Mouse (Mus musculus) MEL (cell line): ENCODE results near the gene Th. TPM values are rescaled to one million over a fixed set of nuclear protein-coding genes. Genes with fewer than 3 reads are reported as not detected.
A peak's percentile ranks its signal among the peaks of the same experiment; 100 is the strongest.

Experiments used
- DNase-seq: peaks from one replicate; pipeline ENCODE4 v3.0.0; 2011; ENCODE audit warnings: low read depth, low spot score
- H3K27ac ChIP-seq: 2 replicates; pipeline ENCODE4 v1.5.1; 2012; ENCODE audit warnings: low read depth, mild to moderate bottlenecking, control low read depth, low read length, moderate library complexity; ENCODE audit not compliant: control insufficient read depth
- H3K27me3 ChIP-seq, 2 experiments: fragments of 150-350 bp in 1 of 2; sonication (generic) in 1 of 2; 2 replicates each; pipeline ENCODE4 v1.6.1; 2012; ENCODE audit warnings: low read length in 2 of 2, mild to moderate bottlenecking in 2 of 2, improper control_type of control experiment in 1 of 2, moderate library complexity in 1 of 2; ENCODE audit not compliant: insufficient read depth in 2 of 2, control insufficient read depth in 1 of 2
- H3K36me3 ChIP-seq, 2 experiments: 2 replicates each; pipeline ENCODE4 v1.6.1; 2012 to 2014; ENCODE audit warnings: low read length in 2 of 2, improper control_type of control experiment in 1 of 2, inconsistent platforms in 1 of 2, mild to moderate bottlenecking in 1 of 2; ENCODE audit not compliant: insufficient read depth in 2 of 2, control insufficient read depth in 1 of 2
- H3K4me1 ChIP-seq, 2 experiments: fragments of 150-350 bp in 1 of 2; sonication (generic) in 1 of 2; 2 replicates each; pipeline ENCODE4 v1.6.1; 2012; ENCODE audit warnings: low read length in 2 of 2, improper control_type of control experiment in 1 of 2, mild to moderate bottlenecking in 1 of 2; ENCODE audit not compliant: insufficient read depth in 2 of 2, control insufficient read depth in 1 of 2
- H3K4me3 ChIP-seq, 2 experiments: fragments of 150-350 bp in 1 of 2; sonication (generic) in 1 of 2; 2 replicates each; pipeline ENCODE4 v1.5.1; 2012; ENCODE audit warnings: low read depth in 2 of 2, low read length in 2 of 2, mild to moderate bottlenecking in 2 of 2, moderate library complexity in 2 of 2, control low read depth in 1 of 2, improper control_type of control experiment in 1 of 2; ENCODE audit not compliant: control insufficient read depth in 1 of 2, insufficient read depth in 1 of 2
- H3K79me2 ChIP-seq: 2 replicates; pipeline ENCODE4 v1.6.1; 2012; ENCODE audit warnings: mild to moderate bottlenecking, low read length, moderate library complexity; ENCODE audit not compliant: control insufficient read depth, poor library complexity, insufficient read depth
- H3K9ac ChIP-seq: 2 replicates; pipeline ENCODE4 v1.6.1; 2012; ENCODE audit warnings: low read depth, mild to moderate bottlenecking, control low read depth, low read length, moderate library complexity; ENCODE audit not compliant: control insufficient read depth, poor library complexity, severe bottlenecking
- H3K9me3 ChIP-seq: fragments of 150-350 bp; sonication (generic); replicated peaks from 2 replicates; pipeline ENCODE4 v1.6.1; 2012; ENCODE audit warnings: mild to moderate bottlenecking, low read length, improper control_type of control experiment, moderate library complexity; ENCODE audit not compliant: insufficient read depth
- BHLHE40 ChIP-seq: IDR thresholded peaks from 2 replicates; pipeline ENCODE4 v1.6.1; 2012; ENCODE audit warnings: low read depth, mild to moderate bottlenecking, inconsistent platforms, low read length, improper control_type of control experiment, borderline replicate concordance
- CHD1 ChIP-seq: IDR thresholded peaks from 2 replicates; pipeline ENCODE4 v1.6.1; 2012; ENCODE audit warnings: low read depth, mild to moderate bottlenecking, inconsistent platforms, low read length, improper control_type of control experiment
- CHD2 ChIP-seq: IDR thresholded peaks from 2 replicates; pipeline ENCODE4 v1.6.1; 2011; ENCODE audit warnings: low read length, improper control_type of control experiment
- CTCF ChIP-seq, 3 experiments: IDR thresholded peaks in 2 of 3; conservative IDR thresholded peaks in 1 of 3; 2 replicates each; pipeline ENCODE4 v1.5.1; 2011 to 2012; ENCODE audit warnings: low read length in 3 of 3, low read depth in 2 of 3, mild to moderate bottlenecking in 2 of 3, improper control_type of control experiment in 1 of 3, inconsistent platforms in 1 of 3, mixed read lengths in 1 of 3, moderate library complexity in 1 of 3; ENCODE audit not compliant: control insufficient read depth in 1 of 3, insufficient read depth in 1 of 3, poor library complexity in 1 of 3, severe bottlenecking in 1 of 3
- E2F4 ChIP-seq: IDR thresholded peaks from 2 replicates; pipeline ENCODE4 v1.6.1; 2011; ENCODE audit warnings: low read depth, low read length, improper control_type of control experiment, borderline replicate concordance
- ELF1 ChIP-seq: IDR thresholded peaks from 2 replicates; pipeline ENCODE4 v1.6.1; 2014; ENCODE audit warnings: low read depth, mild to moderate bottlenecking, inconsistent platforms, low read length, improper control_type of control experiment, moderate library complexity
- GABPA ChIP-seq: IDR thresholded peaks from 2 replicates; pipeline ENCODE4 v1.6.1; 2012; ENCODE audit warnings: low read depth, mild to moderate bottlenecking, inconsistent platforms, low read length, improper control_type of control experiment, moderate library complexity
- GATA1 ChIP-seq: IDR thresholded peaks from 2 replicates; pipeline ENCODE4 v1.6.1; 2011; ENCODE audit warnings: low read depth, low read length, improper control_type of control experiment
- HCFC1 ChIP-seq: IDR thresholded peaks from 2 replicates; pipeline ENCODE4 v1.6.1; 2012; ENCODE audit warnings: low read depth, mild to moderate bottlenecking, inconsistent platforms, low read length, improper control_type of control experiment, moderate library complexity
- JUND ChIP-seq: IDR thresholded peaks from 2 replicates; pipeline ENCODE4 v1.6.1; 2011; ENCODE audit warnings: low read depth, mild to moderate bottlenecking, improper control_type of control experiment, low read length
- MAX ChIP-seq: IDR thresholded peaks from 2 replicates; pipeline ENCODE4 v1.6.1; 2011; ENCODE audit warnings: low read length, improper control_type of control experiment
- MAZ ChIP-seq: IDR thresholded peaks from 2 replicates; pipeline ENCODE4 v1.6.1; 2012; ENCODE audit warnings: low read depth, mild to moderate bottlenecking, inconsistent platforms, low read length, improper control_type of control experiment
- NELFE ChIP-seq: IDR thresholded peaks from 2 replicates; pipeline ENCODE4 v1.6.1; 2011; ENCODE audit warnings: low read depth, low read length, improper control_type of control experiment
- NRF1 ChIP-seq: IDR thresholded peaks from 2 replicates; pipeline ENCODE4 v1.6.1; 2014; ENCODE audit warnings: low read depth, mild to moderate bottlenecking, inconsistent platforms, low read length, improper control_type of control experiment, moderate library complexity; ENCODE audit not compliant: poor library complexity, insufficient read depth, severe bottlenecking
- POLR2A ChIP-seq, 2 experiments: IDR thresholded peaks; 2 replicates each; pipeline ENCODE4 v1.6.1; 2011 to 2012; ENCODE audit warnings: low read length in 2 of 2, mild to moderate bottlenecking in 2 of 2, control low read depth in 1 of 2, improper control_type of control experiment in 1 of 2, low read depth in 1 of 2, moderate library complexity in 1 of 2; ENCODE audit not compliant: control insufficient read depth in 1 of 2, insufficient read depth in 1 of 2, poor library complexity in 1 of 2
- POLR2AphosphoS5 ChIP-seq: IDR thresholded peaks from 2 replicates; pipeline ENCODE4 v1.6.1; 2012; ENCODE audit warnings: low read depth, borderline replicate concordance, mild to moderate bottlenecking, inconsistent platforms, low read length, moderate library complexity, mixed read lengths
- RAD21 ChIP-seq: IDR thresholded peaks from 2 replicates; pipeline ENCODE4 v1.6.1; 2011; ENCODE audit warnings: mild to moderate bottlenecking, low read depth, low read length, improper control_type of control experiment
- SIN3A ChIP-seq: IDR thresholded peaks from 2 replicates; pipeline ENCODE4 v1.6.1; 2012; ENCODE audit warnings: low read length, improper control_type of control experiment, inconsistent platforms
- SMC3 ChIP-seq: IDR thresholded peaks from 2 replicates; pipeline ENCODE4 v1.6.1; 2011; ENCODE audit warnings: low read depth, low read length, improper control_type of control experiment
- TAL1 ChIP-seq: IDR thresholded peaks from 2 replicates; pipeline ENCODE4 v1.6.1; 2012; ENCODE audit warnings: mild to moderate bottlenecking, inconsistent platforms, low read length, moderate library complexity, mixed read lengths
- TCF12 ChIP-seq: IDR thresholded peaks from 2 replicates; pipeline ENCODE4 v1.6.1; 2014; ENCODE audit warnings: low read depth, mild to moderate bottlenecking, inconsistent platforms, low read length, improper control_type of control experiment, moderate library complexity
- UBTF ChIP-seq: IDR thresholded peaks from 2 replicates; pipeline ENCODE4 v1.6.1; 2012; ENCODE audit warnings: low read depth, mild to moderate bottlenecking, inconsistent platforms, low read length, improper control_type of control experiment, moderate library complexity, borderline replicate concordance; ENCODE audit not compliant: insufficient read depth
- USF1 ChIP-seq: IDR thresholded peaks from 2 replicates; pipeline ENCODE4 v1.6.1; 2014; ENCODE audit warnings: low read depth, mild to moderate bottlenecking, inconsistent platforms, low read length, improper control_type of control experiment, moderate library complexity
- USF2 ChIP-seq, 2 experiments: IDR thresholded peaks; 2 replicates each; pipeline ENCODE4 v1.6.1; 2011 to 2012; ENCODE audit warnings: improper control_type of control experiment in 2 of 2, low read length in 2 of 2, borderline replicate concordance in 1 of 2, inconsistent platforms in 1 of 2, low read depth in 1 of 2, mild to moderate bottlenecking in 1 of 2; ENCODE audit not compliant: insufficient read depth in 1 of 2
- ZC3H11A ChIP-seq: IDR thresholded peaks from 2 replicates; pipeline ENCODE4 v1.6.1; 2012; ENCODE audit warnings: low read depth, mild to moderate bottlenecking, inconsistent platforms, low read length, improper control_type of control experiment
- ZNF384 ChIP-seq: IDR thresholded peaks from 2 replicates; pipeline ENCODE4 v1.6.1; 2012; ENCODE audit warnings: low read depth, mild to moderate bottlenecking, inconsistent platforms, low read length, improper control_type of control experiment
- polyA plus RNA-seq, 2 experiments: library from polyadenylated mRNA; stranded (reverse) in 1 of 2; unstranded in 1 of 2; fragments of >175 nt in 1 of 2; fragments of >200 nt in 1 of 2; gene quantifications; 2 replicates each; pipeline versions ENCODE4 v1.2.1 to v1.2.4; 2012; ENCODE audit warnings: low replicate concordance in 2 of 2, low read depth in 1 of 2; ENCODE audit not compliant: insufficient read length in 2 of 2, insufficient read depth in 1 of 2, missing spikeins in 1 of 2
- total RNA-seq: library from RNA; depleted of rRNA; stranded (reverse); fragments of 300-350 nt; gene quantifications from 2 replicates; pipeline ENCODE4 v1.2.3, GENCODE M21; 2012

Th gene
- total and polyA plus RNA-seq, 3 experiments: not detected

DNA sequence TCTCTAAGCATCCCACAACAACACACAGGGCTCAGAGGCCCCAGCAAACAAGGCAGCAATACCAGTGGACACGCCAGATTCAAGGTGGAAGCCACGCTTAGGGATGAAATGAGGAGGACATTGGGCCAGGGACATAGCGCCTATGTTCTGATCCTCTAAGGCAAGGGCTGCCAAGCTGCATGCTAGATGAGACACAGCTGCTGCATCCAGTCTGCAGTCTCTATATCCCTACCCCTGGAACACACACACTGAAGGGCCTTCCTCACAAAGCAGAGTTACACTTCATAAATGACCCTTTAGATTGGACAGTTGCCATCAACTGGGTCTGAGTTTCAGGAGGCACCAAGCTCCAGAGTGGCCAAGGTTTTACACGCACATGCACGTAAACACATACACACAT is 13.3 kb downstream of the Th start:
- Histone ChIP-seq H3K27me3 (no peaks in the 10 kb centered on the region), H3K79me2 (no peaks in the 10 kb centered on the region), H3K4me3 (no peak overlapping the region), H3K4me1 (0 out of 4 replicates have a peak, but pooled peaks cover 0 to 4% of the 10 kb centered on the region in 2 experiments), H3K9me3 (no peaks in the 10 kb centered on the region), H3K36me3 (peaks cover 0 to 3% of the 10 kb centered on the region in 2 experiments; a peak in 2 of 4 replicates), H3K27ac (no peak overlapping the region), H3K9ac (no peak overlapping the region)
- TF ChIP-seq MAX (no peak), ZC3H11A (no peak), TAL1 (no peak), TCF12 (no peak), BHLHE40 (no peak), JUND (no peak), GABPA (no peak), MAZ (no peak), USF1 (no peak), CHD2 (no peak), NRF1 (no peak), HCFC1 (no peak), GATA1 (no peak), POLR2AphosphoS5 (no peak), ELF1 (no peak), RAD21 (no peak), SIN3A (no peak)
- no peak for DNase-seq

DNA sequence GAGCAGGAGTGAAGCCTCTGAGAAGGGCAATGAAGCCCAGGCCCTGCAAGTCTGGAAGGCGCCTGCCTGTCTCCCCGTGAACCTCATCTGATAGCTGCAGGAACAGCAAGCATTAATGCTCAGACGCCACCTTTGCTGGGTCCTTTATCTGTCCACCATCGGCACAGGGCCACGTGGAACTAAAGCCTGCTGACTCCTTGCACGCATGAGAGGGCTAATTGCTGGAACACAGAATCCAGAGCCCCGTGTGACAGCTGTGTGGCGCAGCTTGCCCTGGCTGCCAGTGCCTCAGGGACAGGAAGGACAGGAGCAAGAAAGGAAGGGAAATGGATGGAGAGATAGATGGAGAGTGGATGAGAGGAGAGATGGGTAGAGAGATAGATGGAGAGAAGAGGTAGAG is 14.8 kb downstream of the Th start:
- TF ChIP-seq NRF1 (no peak), UBTF (no peak), USF2 (IDR thresholded peaks at IDR 0.05; ENCODE audit: borderline replicate concordance in 1 of 2, insufficient read depth in 1 of 2, low read depth in 1 of 2, low read length in 2 of 2) (no peak), TAL1 (no peak), CTCF (IDR thresholded peaks at IDR 0.05 in 2 of 3, conservative IDR thresholded peaks at IDR 0.05 in 1 of 3; ENCODE audit: control insufficient read depth in 1 of 3, insufficient read depth in 1 of 3, low read depth in 2 of 3, low read length in 3 of 3, poor library complexity in 1 of 3, severe bottlenecking in 1 of 3) (no peak), NELFE (no peak), TCF12 (no peak), ZNF384 (no peak), POLR2A (IDR thresholded peaks at IDR 0.05; ENCODE audit: control insufficient read depth in 1 of 2, insufficient read depth in 1 of 2, low read depth in 1 of 2, low read length in 2 of 2, poor library complexity in 1 of 2) (no peak), SMC3 (no peak), GATA1 (no peak), USF1 (no peak), BHLHE40 (no peak), E2F4 (no peak), GABPA (no peak), CHD1 (no peak), HCFC1 (no peak)
- DNase-seq: peak; percentile 14
- no peak overlapping the region for H3K4me3 ChIP-seq
- no peak overlapping the region for H3K9ac ChIP-seq
- H3K4me1 ChIP-seq: 0 out of 4 replicates have a peak, but pooled peaks cover 0 to 4% of the 10 kb centered on the region in 2 experiments
- H3K27ac ChIP-seq: no peak overlapping the region
- peaks cover 0 to 3% of the 10 kb centered on the region in 2 experiments; a peak in 2 of 4 replicates for H3K36me3 ChIP-seq
- H3K27me3 ChIP-seq: no peaks in the 10 kb centered on the region
- H3K79me2 ChIP-seq: no peaks in the 10 kb centered on the region
- no peaks in the 10 kb centered on the region for H3K9me3 ChIP-seq
